Mouse (Mus musculus) urinary bladder, postnatal 25 days (tissue): ENCODE measurements around the gene Kdm4a.
A peak's percentile ranks its signal among the peaks of the same experiment; 100 is the strongest.

Source experiments
- DNase-seq: peaks from one replicate; pipeline ENCODE4 v3.0.0; 2022; ENCODE audit warnings: low spot score

Gene Kdm4a

GRCm38 (mm10) chr4:118179467-118180300, at the start of gene Kdm4a:
Gene Kdm4a, minus strand, starts transcription at chr4:118180043.
- peak; percentile 79 for DNase-seq

- no peak for DNase-seq
Measured at GRCm38 (mm10) chr4:118229035-118229770, 49.4 kb upstream of the Kdm4a start.

- no peak for DNase-seq
Measured at GRCm38 (mm10) chr4:118227398-118227797, 47.6 kb upstream of the Kdm4a start.

GRCm38 (mm10) chr4:118221261-118221660, 41.4 kb upstream of the Kdm4a start:
- DNase-seq = no peak

GRCm38 (mm10) chr4:118220756-118221155, 40.9 kb upstream of the Kdm4a start:
- no peak for DNase-seq

GRCm38 (mm10) chr4:118219487-118219886, 39.6 kb upstream of the Kdm4a start:
- DNase-seq = no peak

- no peak for DNase-seq
Measured at GRCm38 (mm10) chr4:118218521-118218920, 38.7 kb upstream of the Kdm4a start.

GRCm38 (mm10) chr4:118216726-118217595, 37.1 kb upstream of the Kdm4a start:
- peak; percentile 58 for DNase-seq

- DNase-seq = no peak
Measured at GRCm38 (mm10) chr4:118214891-118215290, 35.0 kb upstream of the Kdm4a start.

- no peak for DNase-seq
Measured at GRCm38 (mm10) chr4:118206918-118207640, 27.2 kb upstream of the Kdm4a start.

- DNase-seq = no peak
Measured at GRCm38 (mm10) chr4:118205906-118206305, 26.1 kb upstream of the Kdm4a start.

- DNase-seq = no peak
Measured at GRCm38 (mm10) chr4:118199093-118199492, 19.2 kb upstream of the Kdm4a start.

GRCm38 (mm10) chr4:118198606-118199005, 18.8 kb upstream of the Kdm4a start:
- no peak for DNase-seq

GRCm38 (mm10) chr4:118196185-118196584, 16.3 kb upstream of the Kdm4a start:
- no peak for DNase-seq

- DNase-seq = no peak
Measured at GRCm38 (mm10) chr4:118180301-118181080, 648 bp upstream of the Kdm4a start.

GRCm38 (mm10) chr4:118178952-118179466, 834 bp downstream of the Kdm4a start:
- DNase-seq = no peak

- no peak for DNase-seq
Measured at GRCm38 (mm10) chr4:118172461-118172860, 7.4 kb downstream of the Kdm4a start.

- DNase-seq = no peak
Measured at GRCm38 (mm10) chr4:118171006-118171405, 8.8 kb downstream of the Kdm4a start.

- DNase-seq = no peak
Measured at GRCm38 (mm10) chr4:118162123-118162522, 17.7 kb downstream of the Kdm4a start.

- no peak for DNase-seq
Measured at GRCm38 (mm10) chr4:118157666-118158065, 22.2 kb downstream of the Kdm4a start.

- no peak for DNase-seq
Measured at GRCm38 (mm10) chr4:118156559-118156958, 23.3 kb downstream of the Kdm4a start.
